Mouse (Mus musculus): ENCODE data around the gene Gjd3.

GRCm38 (mm10) chr11:98971316-98972031 is 11.3 kb downstream of the Gjd3 start:
- no peak for TF ChIP-seq CTCF (IDR thresholded peaks at IDR 0.05; ENCODE audit: control insufficient read depth, insufficient read depth, low read length)
- no peak for TF ChIP-seq POLR2A (IDR thresholded peaks at IDR 0.05; ENCODE audit: borderline replicate concordance, control insufficient read depth, low read depth, low read length)
